Mouse (Mus musculus) forebrain, embryonic 11.5 days (tissue): Measurements from ENCODE around the gene Adam17. TPM values are rescaled to one million over a fixed set of nuclear protein-coding genes. Genes with fewer than 3 reads are reported as not detected.

Experiments
- ATAC-seq: fragments of 200-750 bp; cut with Nextera tagmentation; replicated peaks from 2 replicates; pipeline ENCODE4 v1.8.0; 2017; ENCODE audit warnings: moderate TSS enrichment; ENCODE audit not compliant: low FRiP score
- DNase-seq: peaks from one replicate; pipeline ENCODE4 v3.0.0-alpha.2; 2017; ENCODE audit warnings: low spot score
- H3K27ac ChIP-seq: fragments of 300-500 bp; sonication (generic); 2 replicates; pipeline ENCODE4 v1.5.1; 2014; ENCODE audit warnings: low read depth, low read length
- H3K27me3 ChIP-seq: fragments of 300-500 bp; sonication (generic); 2 replicates; pipeline ENCODE4 v1.6.1; 2014; ENCODE audit warnings: mild to moderate bottlenecking, low read length, mixed read lengths; ENCODE audit not compliant: control insufficient read depth, insufficient read depth
- H3K36me3 ChIP-seq: fragments of 300-500 bp; sonication (generic); 2 replicates; pipeline ENCODE4 v1.6.1; 2014; ENCODE audit warnings: mild to moderate bottlenecking, low read length, moderate library complexity, mixed read lengths; ENCODE audit not compliant: control insufficient read depth, insufficient read depth
- H3K4me1 ChIP-seq: fragments of 300-500 bp; sonication (generic); replicated peaks from 2 replicates; pipeline ENCODE4 v1.6.1; 2014; ENCODE audit warnings: low read length, mixed read lengths; ENCODE audit not compliant: control insufficient read depth, insufficient read depth
- H3K4me2 ChIP-seq: fragments of 300-500 bp; sonication (generic); 2 replicates; pipeline ENCODE4 v1.6.1; 2014; ENCODE audit warnings: low read depth, mild to moderate bottlenecking, low read length, moderate library complexity, mixed read lengths; ENCODE audit not compliant: severe bottlenecking
- H3K4me3 ChIP-seq: fragments of 300-500 bp; sonication (generic); 2 replicates; pipeline ENCODE4 v1.5.1; 2014; ENCODE audit warnings: low read depth, low read length
- H3K9ac ChIP-seq: fragments of 300-500 bp; sonication (generic); 2 replicates; pipeline ENCODE4 v1.6.1; 2014; ENCODE audit warnings: low read length
- H3K9me3 ChIP-seq: fragments of 300-500 bp; sonication (generic); 2 replicates; pipeline ENCODE4 v1.6.1; 2016; ENCODE audit warnings: low read length, mixed read lengths; ENCODE audit not compliant: control insufficient read depth
- WGBS: fragments of 180-500 bp; shearing (Covaris S2); extraction: QIAGEN DNeasy Blood & Tissue Kit; methylation state at CpG from one replicate; pipeline ENCODE4 v1.1.7; 2014; 5-methylcytosine and 5-hydroxymethylcytosine counted together
- polyA plus RNA-seq: library from polyadenylated mRNA; unstranded; fragments of >200 nt; fragmentation: Nextera tagmentation; extraction: Ambion mirVana; gene quantifications from 2 replicates; pipeline ENCODE4 v1.2.1, GENCODE M21; 2014

Gene Adam17
- polyA plus RNA-seq, 1 experiment from 2014 or later, result 36.6 TPM

- no peak overlapping the region for H3K4me3 ChIP-seq
- no peak overlapping the region for H3K4me2 ChIP-seq
- H3K27ac ChIP-seq, result no peak overlapping the region
- no peaks in the 10 kb centered on the region for H3K4me1 ChIP-seq
- DNase-seq, result no peak
- no peaks in the 10 kb centered on the region for H3K9me3 ChIP-seq
- H3K27me3 ChIP-seq, result no peaks in the 10 kb centered on the region
- WGBS, result 91% methylated on average over 5 of the region's 5 CpGs
- no peak for ATAC-seq
- H3K36me3 ChIP-seq, result peaks cover 6% of the 10 kb centered on the region; the same call in 1 of the 2 replicates
- no peak overlapping the region for H3K9ac ChIP-seq
Observed at GRCm38 (mm10) chr12:21324101-21324500, 49.3 kb downstream of the Adam17 start.

- no peaks in the 10 kb centered on the region for H3K27me3 ChIP-seq
- H3K4me2 ChIP-seq, result no peak overlapping the region
- no peak overlapping the region for H3K4me3 ChIP-seq
- DNase-seq, result no peak
- no peak for ATAC-seq
- no peaks in the 10 kb centered on the region for H3K9me3 ChIP-seq
- H3K27ac ChIP-seq, result no peak overlapping the region
- peaks cover 6% of the 10 kb centered on the region; the same call in 1 of the 2 replicates for H3K36me3 ChIP-seq
- no peak overlapping the region for H3K9ac ChIP-seq
- WGBS, result 93% methylated on average over 9 of the region's 9 CpGs
- H3K4me1 ChIP-seq, result no peaks in the 10 kb centered on the region
Observed at GRCm38 (mm10) chr12:21322856-21323255, 50.6 kb downstream of the Adam17 start.

- no peaks in the 10 kb centered on the region for H3K27me3 ChIP-seq
- no peaks in the 10 kb centered on the region; the same call in 1 of the 2 replicates for H3K4me1 ChIP-seq
- H3K9ac ChIP-seq, result no peak overlapping the region
- H3K36me3 ChIP-seq, result peaks cover 6% of the 10 kb centered on the region; the same call in 1 of the 2 replicates
- no peak overlapping the region for H3K4me2 ChIP-seq
- H3K9me3 ChIP-seq, result no peaks in the 10 kb centered on the region
- ATAC-seq (no peak), DNase-seq (no peak)
- 96% methylated on average over 4 of the region's 4 CpGs for WGBS
- no peak overlapping the region for H3K27ac ChIP-seq
- no peak overlapping the region for H3K4me3 ChIP-seq
Observed at GRCm38 (mm10) chr12:21322296-21322695, 51.1 kb downstream of the Adam17 start.

GRCm38 (mm10) chr12:21321170-21321569 is 52.3 kb downstream of the Adam17 start:
- ATAC-seq (no peak), DNase-seq (no peak)
- Histone ChIP-seq H3K4me2 (no peak overlapping the region), H3K4me1 (no peaks in the 10 kb centered on the region; the same call in 1 of the 2 replicates), H3K4me3 (no peak overlapping the region), H3K36me3 (peaks cover 6% of the 10 kb centered on the region; the same call in 1 of the 2 replicates), H3K9me3 (no peaks in the 10 kb centered on the region), H3K27me3 (no peaks in the 10 kb centered on the region), H3K9ac (no peak overlapping the region), H3K27ac (no peak overlapping the region)
- 83% methylated on average over 9 of the region's 9 CpGs for WGBS

GRCm38 (mm10) chr12:21320317-21320716 is 53.1 kb downstream of the Adam17 start:
- ATAC-seq (no peak), DNase-seq (no peak)
- no peak overlapping the region for H3K4me2 ChIP-seq
- H3K4me3 ChIP-seq, result no peak overlapping the region
- H3K9me3 ChIP-seq, result no peaks in the 10 kb centered on the region
- peaks cover 3% of the 10 kb centered on the region; the same call in 1 of the 2 replicates for H3K4me1 ChIP-seq
- H3K27ac ChIP-seq, result no peak overlapping the region
- 87% methylated on average over 4 of the region's 4 CpGs for WGBS
- peaks cover 6% of the 10 kb centered on the region; the same call in 1 of the 2 replicates for H3K36me3 ChIP-seq
- H3K27me3 ChIP-seq, result no peaks in the 10 kb centered on the region
- no peak overlapping the region for H3K9ac ChIP-seq

- WGBS, result 79% methylated on average over 12 of the region's 12 CpGs
- DNase-seq, result peak; percentile 76
Observed at GRCm38 (mm10) chr12:21318143-21318895, 55.1 kb downstream of the Adam17 start.

GRCm38 (mm10) chr12:21316869-21317265 is 56.6 kb downstream of the Adam17 start:
- Histone ChIP-seq H3K27ac (no peak overlapping the region), H3K4me3 (peak overlapping the region; percentile 69)

More at GRCm38 (mm10) chr12:21318143-21318895, 55.1 kb downstream of the Adam17 start:
- no peak overlapping the region for H3K4me3 ChIP-seq
- no peaks in the 10 kb centered on the region for H3K9me3 ChIP-seq
- H3K4me1 ChIP-seq, result peaks cover 3% of the 10 kb centered on the region; the same call in 1 of the 2 replicates
- H3K9ac ChIP-seq, result no peak overlapping the region
- no peak overlapping the region for H3K4me2 ChIP-seq
- no peaks in the 10 kb centered on the region; the same call in 1 of the 2 replicates for H3K36me3 ChIP-seq
- H3K27ac ChIP-seq, result no peak overlapping the region
- ATAC-seq, result no peak
- H3K27me3 ChIP-seq, result no peaks in the 10 kb centered on the region

GRCm38 (mm10) chr12:21315923-21316868 is 57.2 kb downstream of the Adam17 start, which contains the start of gene Iah1:
Gene Iah1, plus strand, starts transcription at chr12:21316389.
- Histone ChIP-seq H3K27me3 (no peaks in the 10 kb centered on the region), H3K9ac (peak within 1 kb of the TSS; percentile 77), H3K36me3 (no peaks in the 10 kb centered on the region; the same call in 1 of the 2 replicates), H3K4me2 (peak within 1 kb of the TSS; percentile 79), H3K9me3 (no peaks in the 10 kb centered on the region), H3K4me3 (peak within 1 kb of the TSS; percentile 69), H3K27ac (no peak within 1 kb of the TSS), H3K4me1 (peaks cover 3% of the 10 kb centered on the region; the same call in 1 of the 2 replicates)
- ATAC-seq (peak; percentile 92), DNase-seq (peak; percentile 91)
- WGBS, result 3% methylated on average over 59 of the region's 59 CpGs

More at GRCm38 (mm10) chr12:21316869-21317265, 56.6 kb downstream of the Adam17 start:
- H3K36me3 ChIP-seq, result no peaks in the 10 kb centered on the region; the same call in 1 of the 2 replicates
- H3K9me3 ChIP-seq, result no peaks in the 10 kb centered on the region
- ATAC-seq (no peak), DNase-seq (no peak)
- peak overlapping the region; percentile 79 for H3K4me2 ChIP-seq
- H3K27me3 ChIP-seq, result no peaks in the 10 kb centered on the region
- peak overlapping the region; percentile 77 for H3K9ac ChIP-seq
- H3K4me1 ChIP-seq, result peaks cover 3% of the 10 kb centered on the region; the same call in 1 of the 2 replicates
- 40% methylated on average over 7 of the region's 7 CpGs for WGBS
